In genomic region chr9:44685346-44686330, GRCm38 (mm10) we compare ENCODE assay signal across 8 mouse cellular contexts. TPM values are rescaled to one million over a fixed set of nuclear protein-coding genes. Genes with fewer than 3 reads are reported as not detected.
DNase-seq lines count a peak whose midpoint lies in the region; ATAC-seq and TF ChIP-seq lines count a peak whose summit lies in the region.

No protein-coding gene starts in this region.

- H3K27ac ChIP-seq in MEL (ENCODE audit: control insufficient read depth, low read depth, low read length): no peak overlapping the region
- H3K27ac ChIP-seq in forebrain, embryonic 15.5 days (replicated peaks): peak overlapping the region; percentile 64
- H3K27ac ChIP-seq in hindbrain, embryonic 12.5 days: peak overlapping the region; percentile 46

- peak; percentile 78 for TF ChIP-seq RAD21 in MEL (IDR thresholded peaks at IDR 0.05; ENCODE audit: low read depth, low read length)

- H3K36me3 ChIP-seq in MEL (ENCODE audit: control insufficient read depth in 1 of 2, insufficient read depth in 2 of 2, low read length in 2 of 2): no peaks in the 10 kb centered on the region
- H3K36me3 ChIP-seq in forebrain, embryonic 15.5 days: peaks cover 27% of the 10 kb centered on the region
- H3K36me3 ChIP-seq in hindbrain, embryonic 12.5 days: peaks cover 25% of the 10 kb centered on the region

- no peak for TF ChIP-seq EP300 in MEL (IDR thresholded peaks at IDR 0.05; ENCODE audit: low read depth in 1 of 2, low read length in 2 of 2)

- WGBS in forebrain, embryonic 15.5 days: 42% methylated on average over 14 of the region's 14 CpGs
- 32% methylated on average over 14 of the region's 14 CpGs for WGBS in hindbrain, embryonic 12.5 days

- peak; percentile 96 to 99 (median 99) for TF ChIP-seq CTCF in MEL (IDR thresholded peaks at IDR 0.05 in 2 of 3, conservative IDR thresholded peaks at IDR 0.05 in 1 of 3; ENCODE audit: control insufficient read depth in 1 of 3, insufficient read depth in 1 of 3, low read depth in 2 of 3, low read length in 3 of 3, poor library complexity in 1 of 3, severe bottlenecking in 1 of 3)

- no peak overlapping the region for H3K9ac ChIP-seq in MEL (ENCODE audit: control insufficient read depth, low read depth, low read length, poor library complexity, severe bottlenecking)
- H3K9ac ChIP-seq in forebrain, embryonic 15.5 days (replicated peaks): peak overlapping the region; percentile 15; the same call in 1 of the 2 replicates
- no peak overlapping the region for H3K9ac ChIP-seq in hindbrain, embryonic 12.5 days

- H3K27me3 ChIP-seq in MEL (ENCODE audit: control insufficient read depth in 1 of 2, insufficient read depth in 2 of 2, low read length in 2 of 2): peaks cover 0 to 2% of the 10 kb centered on the region in 2 experiments; a peak in 3 of 4 replicates
- H3K27me3 ChIP-seq in forebrain, embryonic 15.5 days: no peaks in the 10 kb centered on the region
- H3K27me3 ChIP-seq in hindbrain, embryonic 12.5 days: no peaks in the 10 kb centered on the region

- H3K4me3 ChIP-seq in MEL (ENCODE audit: control insufficient read depth in 1 of 2, insufficient read depth in 1 of 2, low read depth in 2 of 2, low read length in 2 of 2): no peak overlapping the region
- no peak overlapping the region for H3K4me3 ChIP-seq in forebrain, embryonic 15.5 days
- no peak overlapping the region for H3K4me3 ChIP-seq in hindbrain, embryonic 12.5 days

- no peak for TF ChIP-seq POLR2A in MEL (IDR thresholded peaks at IDR 0.05; ENCODE audit: control insufficient read depth in 1 of 2, insufficient read depth in 1 of 2, low read depth in 1 of 2, low read length in 2 of 2, poor library complexity in 1 of 2)

- H3K4me1 ChIP-seq in MEL (ENCODE audit: control insufficient read depth in 1 of 2, insufficient read depth in 2 of 2, low read length in 2 of 2): peaks cover 0 to 3% of the 10 kb centered on the region in 2 experiments; a peak in 1 of 4 replicates
- H3K4me1 ChIP-seq in forebrain, embryonic 15.5 days: peaks cover 18% of the 10 kb centered on the region
- peaks cover 23% of the 10 kb centered on the region for H3K4me1 ChIP-seq in hindbrain, embryonic 12.5 days

- no peaks in the 10 kb centered on the region for H3K9me3 ChIP-seq in MEL (replicated peaks; ENCODE audit: insufficient read depth, low read length)
- no peaks in the 10 kb centered on the region for H3K9me3 ChIP-seq in forebrain, embryonic 15.5 days
- H3K9me3 ChIP-seq in hindbrain, embryonic 12.5 days (replicated peaks): no peaks in the 10 kb centered on the region

- H3K4me2 ChIP-seq in forebrain, embryonic 15.5 days (replicated peaks): no peak overlapping the region
- no peak overlapping the region for H3K4me2 ChIP-seq in hindbrain, embryonic 12.5 days (replicated peaks)

- peak; percentile 15; the same call in 1 of the 2 replicates for ATAC-seq in cerebellum, adult (ENCODE audit: insufficient number of reproducible peaks, low FRiP score, low TSS enrichment)
- ATAC-seq in forebrain, embryonic 15.5 days (replicated peaks): peak; percentile 67
- ATAC-seq in hindbrain, embryonic 12.5 days (ENCODE audit: low FRiP score): peak; percentile 55

- DNase-seq in MEL (ENCODE audit: low read depth, low spot score): peak; percentile 71
- DNase-seq in layer of hippocampus, postnatal 25 days (ENCODE audit: extremely low spot score in 1 of 2, low spot score in 1 of 2): peak; percentile 67 to 84
- peak; percentile 80 for DNase-seq in lung, postnatal 36 days
- peak; percentile 45 for DNase-seq in right cerebral cortex, adult 18-20 months
- peak; percentile 57 for DNase-seq in urinary bladder, adult 2 months (ENCODE audit: low spot score)

- H3K79me2 ChIP-seq in MEL (ENCODE audit: control insufficient read depth, insufficient read depth, low read length, poor library complexity): no peaks in the 10 kb centered on the region

TF ChIP-seq in MEL, 35 proteins besides CTCF, POLR2A, EP300 and RAD21:
- TF ChIP-seq BHLHE40 (IDR thresholded peaks at IDR 0.05; ENCODE audit: borderline replicate concordance, low read depth, low read length) (peak; percentile 19; the same call in 1 of the 2 replicates), SIN3A (IDR thresholded peaks at IDR 0.05; ENCODE audit: low read length) (peak; percentile 34; the same call in 1 of the 2 replicates), SMC3 (IDR thresholded peaks at IDR 0.05; ENCODE audit: low read depth, low read length) (peak; percentile 96), ELF1 (IDR thresholded peaks at IDR 0.05; ENCODE audit: low read depth, low read length) (peak; percentile 35; the same call in 1 of the 2 replicates), ZC3H11A (IDR thresholded peaks at IDR 0.05; ENCODE audit: low read depth, low read length) (peak; percentile 80), MYC (IDR thresholded peaks at IDR 0.05; ENCODE audit: low read depth, low read length) (no peak)

RNA-seq across cellular contexts. Expression of gene Treh, which starts 12.6 kb away (rescaled TPM):
- total RNA-seq in MEL (2012; rRNA removed): not detected in 2 replicates
- not detected for polyA plus RNA-seq in MEL (2012; ENCODE audit: insufficient read depth in 1 of 2, insufficient read length in 2 of 2, low read depth in 1 of 2, low replicate concordance in 2 of 2, missing spikeins in 1 of 2)
- polyA plus RNA-seq in forebrain, embryonic 15.5 days (2015; fragmentation: Nextera tagmentation; extraction: Ambion mirVana): not detected in 2 replicates
- polyA plus RNA-seq in hindbrain, embryonic 12.5 days (2016; fragmentation: Nextera tagmentation; extraction: Ambion mirVana): not detected in 2 replicates
- not detected for total RNA-seq in layer of hippocampus, postnatal 25 days (2021)
- not detected in 2 replicates for polyA plus RNA-seq in urinary bladder, adult 2 months (2012; rRNA removed)

RNA-seq across cellular contexts. Expression of gene Phldb1, which starts 49.4 kb away (rescaled TPM):
- total RNA-seq in MEL (2012; rRNA removed): 13.0 and 13.8 TPM in 2 replicates
- polyA plus RNA-seq in MEL (2012; ENCODE audit: insufficient read depth in 1 of 2, insufficient read length in 2 of 2, low read depth in 1 of 2, low replicate concordance in 2 of 2, missing spikeins in 1 of 2): 10 to 100 TPM in 1 of 2 experiments, not detected in 1; 23.0 TPM
- polyA plus RNA-seq in forebrain, embryonic 15.5 days (2015; fragmentation: Nextera tagmentation; extraction: Ambion mirVana): 46.4 and 50.0 TPM in 2 replicates
- 70.8 and 74.1 TPM in 2 replicates for polyA plus RNA-seq in hindbrain, embryonic 12.5 days (2016; fragmentation: Nextera tagmentation; extraction: Ambion mirVana)
- total RNA-seq in layer of hippocampus, postnatal 25 days (2021): 100 to 1,000 TPM in 1 of 2 experiments, 10 to 100 TPM in 1; 88.6 to 106 TPM
- polyA plus RNA-seq in urinary bladder, adult 2 months (2012; rRNA removed): 75.3 and 87.2 TPM in 2 replicates

Comparison
In these comparisons a context has a peak if more than half of its experiments do, and no peak if none do; other contexts are left out.
1. ATAC-seq: peak in every context shown above with its lines; median percentile 67 in forebrain, embryonic 15.5 days; 55 in hindbrain, embryonic 12.5 days; 15 in cerebellum, adult.